Mouse (Mus musculus): ENCODE results near the gene Nxf1.

DNA sequence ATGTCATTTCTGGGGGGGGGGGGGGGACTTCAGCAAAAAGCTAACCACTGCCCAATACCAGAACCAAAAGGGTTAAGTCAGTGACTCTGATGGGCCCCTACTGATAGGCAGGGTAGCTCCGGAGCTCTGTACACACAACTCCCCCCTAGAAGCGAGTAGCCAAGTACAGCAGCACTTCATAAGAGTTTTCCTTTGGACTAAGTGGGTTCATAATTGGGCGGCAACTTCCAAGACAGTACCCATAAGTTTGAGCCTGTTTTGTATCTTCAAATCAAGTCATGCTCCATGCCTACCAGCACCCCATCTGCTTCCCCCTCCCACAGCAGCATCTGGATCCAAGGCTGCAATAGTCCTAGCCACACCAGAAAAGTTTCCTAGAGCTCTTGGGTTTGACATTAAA is 1.2 kb upstream of the Nxf1 start:
- no peak for TF ChIP-seq CTCF (conservative IDR thresholded peaks at IDR 0.05; ENCODE audit: low read length)
- no peak for TF ChIP-seq POU5F1 (IDR thresholded peaks at IDR 0.05; ENCODE audit: borderline replicate concordance, low read length)
- no peak for TF ChIP-seq NANOG (IDR thresholded peaks at IDR 0.05; ENCODE audit: borderline replicate concordance, low read length)
